Mouse (Mus musculus) T-helper 17 cell (primary cell): Measurements from ENCODE around the gene Fzd9.

Experiments
- in situ Hi-C, 2 experiments: fragments of 300-600 bp; cut with MboI, MseI; formaldehyde crosslinking; loops; 1 replicate in 1 of 2; 2 replicates in 1 of 2; pipeline ENCODE4 v1.15.1; 2025; ENCODE audit warnings: high pct_unique_total_duplicates in 2 of 2

Gene Fzd9

GRCm38 (mm10) chr5:135251079-135251454 lies at the start of gene Fzd9:
TSS of gene Fzd9 (minus strand) at chr5:135251230.
- in situ Hi-C loops: loop anchor here in 1 of 2 experiments (10.0 kb wide), 1 partner anchor 346 kb away; the partner anchor contains the start of gene Tmem270

- in situ Hi-C loops: no loop called here
Measured at GRCm38 (mm10) chr5:135292001-135292400, 41.0 kb upstream of the Fzd9 start.

GRCm38 (mm10) chr5:135291193-135291592 lies 40.2 kb upstream of the Fzd9 start:
- in situ Hi-C loops: no loop called here

- in situ Hi-C loops: no loop called here
Measured at GRCm38 (mm10) chr5:135290703-135291102, 39.7 kb upstream of the Fzd9 start.

GRCm38 (mm10) chr5:135286926-135287325 lies 35.9 kb upstream of the Fzd9 start:
- in situ Hi-C loops: no loop called here

GRCm38 (mm10) chr5:135286185-135286584 lies 35.2 kb upstream of the Fzd9 start:
- in situ Hi-C loops: no loop called here

GRCm38 (mm10) chr5:135285211-135285610 lies 34.2 kb upstream of the Fzd9 start:
- in situ Hi-C loops: no loop called here

GRCm38 (mm10) chr5:135280226-135280625 lies 29.2 kb upstream of the Fzd9 start:
- in situ Hi-C loops: no loop called here

- in situ Hi-C loops: no loop called here
Measured at GRCm38 (mm10) chr5:135276597-135276996, 25.6 kb upstream of the Fzd9 start.

GRCm38 (mm10) chr5:135274663-135275396 lies 23.8 kb upstream of the Fzd9 start:
- in situ Hi-C loops: no loop called here

- in situ Hi-C loops: no loop called here
Measured at GRCm38 (mm10) chr5:135271563-135272165, 20.6 kb upstream of the Fzd9 start.

- in situ Hi-C loops: no loop called here
Measured at GRCm38 (mm10) chr5:135270361-135270760, 19.3 kb upstream of the Fzd9 start.

- in situ Hi-C loops: no loop called here
Measured at GRCm38 (mm10) chr5:135269451-135269850, 18.4 kb upstream of the Fzd9 start.

- in situ Hi-C loops: no loop called here
Measured at GRCm38 (mm10) chr5:135264548-135264947, 13.5 kb upstream of the Fzd9 start.

- in situ Hi-C loops: no loop called here
Measured at GRCm38 (mm10) chr5:135263866-135264503, 13.0 kb upstream of the Fzd9 start.

- in situ Hi-C loops: loop anchor here in 1 of 2 experiments (10.0 kb wide), 1 partner anchor 354 kb away; the partner anchor contains the start of gene Tmem270
Measured at GRCm38 (mm10) chr5:135258280-135259150, 7.5 kb upstream of the Fzd9 start.

- in situ Hi-C loops: loop anchor here in 1 of 2 experiments (10.0 kb wide), 1 partner anchor 353 kb away; the partner anchor contains the start of gene Tmem270
Measured at GRCm38 (mm10) chr5:135257559-135257958, 6.5 kb upstream of the Fzd9 start.

- in situ Hi-C loops: loop anchor here in 1 of 2 experiments (10.0 kb wide), 1 partner anchor 351 kb away; the partner anchor contains the start of gene Tmem270
Measured at GRCm38 (mm10) chr5:135256166-135256565, 5.1 kb upstream of the Fzd9 start.

- in situ Hi-C loops: loop anchor here in 1 of 2 experiments (10.0 kb wide), 1 partner anchor 349 kb away; the partner anchor contains the start of gene Tmem270
Measured at GRCm38 (mm10) chr5:135253741-135254401, 2.8 kb upstream of the Fzd9 start.
